ENCODE assay signal across 8 mouse cellular contexts in the genomic region with DNA sequence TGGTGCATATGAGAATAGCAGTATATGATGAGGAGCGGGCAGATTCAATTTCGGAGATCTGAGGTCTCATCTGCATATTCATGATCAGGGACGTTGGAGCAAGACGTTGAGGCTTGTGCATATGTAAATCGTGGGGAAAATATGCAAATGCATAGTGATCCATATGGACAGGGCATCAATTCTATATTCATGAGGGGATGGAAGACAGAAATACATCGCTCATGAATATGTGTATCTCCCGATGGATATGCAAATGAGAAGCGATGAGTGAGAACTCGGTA. TPM values are rescaled to one million over a fixed set of nuclear protein-coding genes. Genes with fewer than 3 reads are reported as not detected.
DNase-seq lines count a peak whose midpoint lies in the region; ATAC-seq and TF ChIP-seq lines count a peak whose summit lies in the region.

No protein-coding gene starts in this region.

- H3K27me3 ChIP-seq in heart, embryonic 15.5 days: no peaks in the 10 kb centered on the region
- no peaks in the 10 kb centered on the region for H3K27me3 ChIP-seq in MEL (ENCODE audit: control insufficient read depth in 1 of 2, insufficient read depth in 2 of 2, low read length in 2 of 2)
- no peaks in the 10 kb centered on the region for H3K27me3 ChIP-seq in hindbrain, embryonic 11.5 days (ENCODE audit: control insufficient read depth, insufficient read depth, low read length)
- H3K27me3 ChIP-seq in megakaryocyte, embryonic 14.5 days (replicated peaks): no peaks in the 10 kb centered on the region

- H3K36me3 ChIP-seq in heart, embryonic 15.5 days: peaks cover 11% of the 10 kb centered on the region; the same call in 1 of the 2 replicates
- no peaks in the 10 kb centered on the region for H3K36me3 ChIP-seq in MEL (ENCODE audit: control insufficient read depth in 1 of 2, insufficient read depth in 2 of 2, low read length in 2 of 2)
- H3K36me3 ChIP-seq in hindbrain, embryonic 11.5 days (ENCODE audit: control insufficient read depth, insufficient read depth, low read length): peaks cover 4% of the 10 kb centered on the region; the same call in 1 of the 2 replicates
- peaks cover 32% of the 10 kb centered on the region for H3K36me3 ChIP-seq in megakaryocyte, embryonic 14.5 days (replicated peaks; ENCODE audit: low read length)

- TF ChIP-seq RAD21 in MEL (IDR thresholded peaks at IDR 0.05; ENCODE audit: low read depth, low read length): no peak

- peak overlapping the region; percentile 73 for H3K4me3 ChIP-seq in heart, embryonic 15.5 days
- H3K4me3 ChIP-seq in MEL (ENCODE audit: control insufficient read depth in 1 of 2, insufficient read depth in 1 of 2, low read depth in 2 of 2, low read length in 2 of 2): peak overlapping the region; percentile 80 to 90
- H3K4me3 ChIP-seq in hindbrain, embryonic 11.5 days (ENCODE audit: low read depth, low read length): peak overlapping the region; percentile 57
- H3K4me3 ChIP-seq in megakaryocyte, embryonic 14.5 days (replicated peaks): peak overlapping the region; percentile 95

- peaks cover 21% of the 10 kb centered on the region for H3K9me3 ChIP-seq in heart, embryonic 15.5 days (replicated peaks)
- no peaks in the 10 kb centered on the region for H3K9me3 ChIP-seq in MEL (replicated peaks; ENCODE audit: insufficient read depth, low read length)
- H3K9me3 ChIP-seq in hindbrain, embryonic 11.5 days (ENCODE audit: control insufficient read depth, low read length): peaks cover 11% of the 10 kb centered on the region
- H3K9me3 ChIP-seq in megakaryocyte, embryonic 14.5 days: peaks cover 33% of the 10 kb centered on the region

- TF ChIP-seq CTCF in MEL (IDR thresholded peaks at IDR 0.05 in 2 of 3, conservative IDR thresholded peaks at IDR 0.05 in 1 of 3; ENCODE audit: control insufficient read depth in 1 of 3, insufficient read depth in 1 of 3, low read depth in 2 of 3, low read length in 3 of 3, poor library complexity in 1 of 3, severe bottlenecking in 1 of 3): no peak

- H3K9ac ChIP-seq in heart, embryonic 15.5 days: 0 out of 2 replicates have a peak overlapping the region, but pooled peaks have one; percentile 21
- H3K9ac ChIP-seq in MEL (ENCODE audit: control insufficient read depth, low read depth, low read length, poor library complexity, severe bottlenecking): peak overlapping the region; percentile 86
- H3K9ac ChIP-seq in hindbrain, embryonic 11.5 days (ENCODE audit: low read depth, low read length): no peak overlapping the region

- peaks cover 2% of the 10 kb centered on the region; the same call in 1 of the 2 replicates for H3K79me2 ChIP-seq in MEL (ENCODE audit: control insufficient read depth, insufficient read depth, low read length, poor library complexity)

- intact Hi-C loops in heart, postnatal 25 days (cut with DNase I): no loop called here

- no peak for DNase-seq in heart, postnatal 25 days (ENCODE audit: low spot score)
- no peak for DNase-seq in MEL (ENCODE audit: low read depth, low spot score)
- no peak for DNase-seq in hindbrain, embryonic 11.5 days (ENCODE audit: low spot score)
- no peak for DNase-seq in ovary, postnatal 14 days (ENCODE audit: low spot score)
- DNase-seq in yolk sac, embryonic 10.5 days (ENCODE audit: low spot score): no peak
- no peak for DNase-seq in thymus, postnatal 10 days (ENCODE audit: low spot score in 2 of 2)

- under 1% methylated on average over 9 of the region's 9 CpGs for WGBS in heart, embryonic 15.5 days
- under 1% methylated on average over 9 of the region's 9 CpGs for WGBS in hindbrain, embryonic 11.5 days

- no peak; the same call in 1 of the 2 replicates for ATAC-seq in heart, embryonic 15.5 days (replicated peaks; ENCODE audit: insufficient number of reproducible peaks, insufficient read depth, low FRiP score, low read depth)
- no peak; the same call in 1 of the 2 replicates for ATAC-seq in hindbrain, embryonic 11.5 days (ENCODE audit: low FRiP score)

- H3K4me1 ChIP-seq in heart, embryonic 15.5 days (replicated peaks): 0 out of 2 replicates have a peak, but pooled peaks cover 4% of the 10 kb centered on the region
- no peaks in the 10 kb centered on the region for H3K4me1 ChIP-seq in MEL (ENCODE audit: control insufficient read depth in 1 of 2, insufficient read depth in 2 of 2, low read length in 2 of 2)
- no peaks in the 10 kb centered on the region for H3K4me1 ChIP-seq in hindbrain, embryonic 11.5 days (replicated peaks; ENCODE audit: control insufficient read depth, insufficient read depth, low read length)
- no peaks in the 10 kb centered on the region; the same call in 1 of the 2 replicates for H3K4me1 ChIP-seq in megakaryocyte, embryonic 14.5 days

- TF ChIP-seq EP300 in MEL (IDR thresholded peaks at IDR 0.05; ENCODE audit: low read depth in 1 of 2, low read length in 2 of 2): no peak

- no peak for TF ChIP-seq POLR2A in MEL (IDR thresholded peaks at IDR 0.05; ENCODE audit: control insufficient read depth in 1 of 2, insufficient read depth in 1 of 2, low read depth in 1 of 2, low read length in 2 of 2, poor library complexity in 1 of 2)

- peak overlapping the region; percentile 96 for H3K27ac ChIP-seq in heart, embryonic 15.5 days
- peak overlapping the region; percentile 94 for H3K27ac ChIP-seq in MEL (ENCODE audit: control insufficient read depth, low read depth, low read length)
- peak overlapping the region; percentile 92 for H3K27ac ChIP-seq in hindbrain, embryonic 11.5 days (ENCODE audit: low read depth, low read length)

- H3K4me2 ChIP-seq in heart, embryonic 15.5 days: peak overlapping the region; percentile 79
- H3K4me2 ChIP-seq in hindbrain, embryonic 11.5 days (replicated peaks; ENCODE audit: low read depth, low read length): peak overlapping the region; percentile 37

TF ChIP-seq in MEL, 35 proteins besides CTCF, POLR2A, EP300 and RAD21:
- TF ChIP-seq MAFK (IDR thresholded peaks at IDR 0.05; ENCODE audit: borderline replicate concordance, low read depth, low read length): no peak
- no peak for TF ChIP-seq BHLHE40 (IDR thresholded peaks at IDR 0.05; ENCODE audit: borderline replicate concordance, low read depth, low read length)
- TF ChIP-seq SIN3A (IDR thresholded peaks at IDR 0.05; ENCODE audit: low read length): no peak
- no peak; the same call in 1 of the 2 replicates for TF ChIP-seq HCFC1 (IDR thresholded peaks at IDR 0.05; ENCODE audit: low read depth, low read length)
- no peak for TF ChIP-seq USF1 (IDR thresholded peaks at IDR 0.05; ENCODE audit: low read depth, low read length)

RNA-seq across cellular contexts. Expression of a gene that starts 0.7 kb away (rescaled TPM):
- polyA plus RNA-seq in heart, embryonic 15.5 days (2015; fragmentation: Nextera tagmentation; extraction: Ambion mirVana): 8.0 and 11.1 TPM in 2 replicates
- total RNA-seq in heart, postnatal 25 days (2021): 1 to 10 TPM; 6.3 to 7.1 TPM
- total RNA-seq in MEL (2012; rRNA removed): 9.4 and 11.1 TPM in 2 replicates
- 10 to 100 TPM in 1 of 2 experiments, not detected in 1; 14.1 TPM for polyA plus RNA-seq in MEL (2012; ENCODE audit: insufficient read depth in 1 of 2, insufficient read length in 2 of 2, low read depth in 1 of 2, low replicate concordance in 2 of 2, missing spikeins in 1 of 2)
- polyA plus RNA-seq in hindbrain, embryonic 11.5 days (2014; fragmentation: Nextera tagmentation; extraction: Ambion mirVana): 4.4 and 4.8 TPM in 2 replicates
- 161 and 214 TPM in 2 replicates for polyA plus RNA-seq in megakaryocyte, embryonic 14.5 days (2012; ENCODE audit: insufficient read depth, low replicate concordance)

Comparison
In these comparisons a context has a peak if more than half of its experiments do, and no peak if none do; other contexts are left out.
1. RNA of a gene that starts 0.7 kb away (polyA plus RNA-seq): 161 to 214 TPM in megakaryocyte, embryonic 14.5 days; 14.1 TPM in MEL, 8.0 to 11.1 TPM in heart, embryonic 15.5 days and 4.4 to 4.8 TPM in hindbrain, embryonic 11.5 days; every median in the first group is over 10 times any median in the second.
2. Peak in every context shown above with its lines, with median percentiles within 50 percentile points of each other: H3K27ac ChIP-seq and H3K4me3 ChIP-seq.